Mouse (Mus musculus): ENCODE results near the gene Fkbp5.

DNA sequence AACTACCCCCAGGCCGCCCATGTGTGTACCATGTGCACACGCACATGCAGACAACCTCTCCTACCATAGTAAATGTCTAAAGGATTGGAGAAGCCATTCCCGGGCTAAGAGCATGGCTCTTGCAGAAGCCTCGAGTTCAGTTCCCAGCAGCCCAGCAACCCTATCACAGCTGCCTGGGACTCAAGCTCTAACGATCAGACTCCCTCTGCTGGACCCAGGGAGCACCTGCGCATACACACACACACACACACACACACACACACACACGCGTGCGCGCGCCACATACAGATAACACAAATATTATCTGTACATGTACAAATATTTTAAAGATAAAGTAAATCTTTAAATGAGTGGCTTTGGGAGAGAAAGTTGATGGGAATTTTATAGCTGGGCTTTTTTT is 113.0 kb downstream of the Fkbp5 start:
- TF ChIP-seq CTCF (IDR thresholded peaks at IDR 0.05; ENCODE audit: low read depth) (no peak), EP300 (IDR thresholded peaks at IDR 0.05; ENCODE audit: low read depth) (no peak)
